Mouse (Mus musculus): ENCODE results near the gene Gas2l1. TPM values are rescaled to one million over a fixed set of nuclear protein-coding genes. Genes with fewer than 3 reads are reported as not detected.

The Gas2l1 gene
- polyA plus RNA-seq, 1 experiment = 69.3 TPM

- Histone ChIP-seq H3K4me3 (no peak overlapping the region), H3K4me2 (ENCODE audit: low read depth) (no peak overlapping the region), H3ac (ENCODE audit: control insufficient read depth, insufficient read length) (no peak overlapping the region), H3K27me3 (ENCODE audit: control insufficient read depth, insufficient read depth, insufficient read length) (no peaks in the 10 kb centered on the region), H3K36me3 (ENCODE audit: control insufficient read depth, insufficient read depth) (peaks cover 5% of the 10 kb centered on the region), H3K79me2 (ENCODE audit: control insufficient read depth, insufficient read depth) (no peaks in the 10 kb centered on the region)
- TF ChIP-seq TCF12 (IDR thresholded peaks at IDR 0.05; ENCODE audit: insufficient read depth, poor library complexity, severe bottlenecking) = no peak
- no peak for TF ChIP-seq MYOG (IDR thresholded peaks at IDR 0.05; ENCODE audit: control insufficient read depth in 1 of 3, insufficient read depth in 1 of 3, insufficient read length in 2 of 3, low read depth in 2 of 3)
- TF ChIP-seq REST (IDR thresholded peaks at IDR 0.05; ENCODE audit: insufficient read depth, insufficient read length) = no peak
- no peak for TF ChIP-seq TCF3 (IDR thresholded peaks at IDR 0.05; ENCODE audit: insufficient read length, low read depth)
- TF ChIP-seq POLR2AphosphoS2 (IDR thresholded peaks at IDR 0.05; ENCODE audit: insufficient read length, low read depth) = no peak
- no peak for TF ChIP-seq SRF (IDR thresholded peaks at IDR 0.05; ENCODE audit: control insufficient read depth, insufficient read length, low read depth)
- no peak for TF ChIP-seq CEBPB (IDR thresholded peaks at IDR 0.05; ENCODE audit: insufficient read depth, poor library complexity, severe bottlenecking)
- no peak for TF ChIP-seq MAX (IDR thresholded peaks at IDR 0.05; ENCODE audit: low read depth)
- TF ChIP-seq POLR2A (IDR thresholded peaks at IDR 0.05; ENCODE audit: insufficient read length, low read depth) = no peak
- no peak for TF ChIP-seq MYOD1 (IDR thresholded peaks at IDR 0.05; ENCODE audit: control insufficient read depth in 1 of 3, insufficient read length in 2 of 3, low read depth in 2 of 3)
- TF ChIP-seq USF1 (IDR thresholded peaks at IDR 0.05; ENCODE audit: low read depth) = no peak
- TF ChIP-seq E2F4 (IDR thresholded peaks at IDR 0.05; ENCODE audit: insufficient read depth) = no peak
These were observed 22.3 kb downstream of the Gas2l1 start for GRCm38 (mm10) chr11:5042645-5043381.

- Histone ChIP-seq H3K4me3 (no peak overlapping the region), H3K36me3 (ENCODE audit: control insufficient read depth, insufficient read depth) (peaks cover 11% of the 10 kb centered on the region), H3K27me3 (ENCODE audit: control insufficient read depth, insufficient read depth, insufficient read length) (no peaks in the 10 kb centered on the region), H3K79me2 (ENCODE audit: control insufficient read depth, insufficient read depth) (no peaks in the 10 kb centered on the region), H3K4me2 (ENCODE audit: low read depth) (no peak overlapping the region), H3ac (ENCODE audit: control insufficient read depth, insufficient read length) (no peak overlapping the region)
- TF ChIP-seq POLR2A (IDR thresholded peaks at IDR 0.05; ENCODE audit: insufficient read length, low read depth) (no peak), MAX (IDR thresholded peaks at IDR 0.05; ENCODE audit: low read depth) (no peak), MYOG (IDR thresholded peaks at IDR 0.05; ENCODE audit: control insufficient read depth in 1 of 3, insufficient read depth in 1 of 3, insufficient read length in 2 of 3, low read depth in 2 of 3) (no peak), MYOD1 (IDR thresholded peaks at IDR 0.05; ENCODE audit: control insufficient read depth in 1 of 3, insufficient read length in 2 of 3, low read depth in 2 of 3) (no peak), USF1 (IDR thresholded peaks at IDR 0.05; ENCODE audit: low read depth) (no peak), REST (IDR thresholded peaks at IDR 0.05; ENCODE audit: insufficient read depth, insufficient read length) (no peak), CEBPB (IDR thresholded peaks at IDR 0.05; ENCODE audit: insufficient read depth, poor library complexity, severe bottlenecking) (no peak), E2F4 (IDR thresholded peaks at IDR 0.05; ENCODE audit: insufficient read depth) (no peak), POLR2AphosphoS2 (IDR thresholded peaks at IDR 0.05; ENCODE audit: insufficient read length, low read depth) (no peak), TCF12 (IDR thresholded peaks at IDR 0.05; ENCODE audit: insufficient read depth, poor library complexity, severe bottlenecking) (no peak), TCF3 (IDR thresholded peaks at IDR 0.05; ENCODE audit: insufficient read length, low read depth) (no peak), SRF (IDR thresholded peaks at IDR 0.05; ENCODE audit: control insufficient read depth, insufficient read length, low read depth) (no peak)
These were observed 23.9 kb downstream of the Gas2l1 start for GRCm38 (mm10) chr11:5041144-5041780.

GRCm38 (mm10) chr11:5040585-5040984 is 24.5 kb downstream of the Gas2l1 start:
- Histone ChIP-seq H3K4me3 (no peak overlapping the region), H3K4me2 (ENCODE audit: low read depth) (no peak overlapping the region), H3K79me2 (ENCODE audit: control insufficient read depth, insufficient read depth) (no peaks in the 10 kb centered on the region), H3ac (ENCODE audit: control insufficient read depth, insufficient read length) (no peak overlapping the region), H3K36me3 (ENCODE audit: control insufficient read depth, insufficient read depth) (peaks cover 15% of the 10 kb centered on the region), H3K27me3 (ENCODE audit: control insufficient read depth, insufficient read depth, insufficient read length) (no peaks in the 10 kb centered on the region)
- TF ChIP-seq POLR2A (IDR thresholded peaks at IDR 0.05; ENCODE audit: insufficient read length, low read depth) (no peak), E2F4 (IDR thresholded peaks at IDR 0.05; ENCODE audit: insufficient read depth) (no peak), TCF3 (IDR thresholded peaks at IDR 0.05; ENCODE audit: insufficient read length, low read depth) (no peak), USF1 (IDR thresholded peaks at IDR 0.05; ENCODE audit: low read depth) (no peak), MAX (IDR thresholded peaks at IDR 0.05; ENCODE audit: low read depth) (no peak), POLR2AphosphoS2 (IDR thresholded peaks at IDR 0.05; ENCODE audit: insufficient read length, low read depth) (no peak), MYOD1 (IDR thresholded peaks at IDR 0.05; ENCODE audit: control insufficient read depth in 1 of 3, insufficient read length in 2 of 3, low read depth in 2 of 3) (no peak), SRF (IDR thresholded peaks at IDR 0.05; ENCODE audit: control insufficient read depth, insufficient read length, low read depth) (no peak), REST (IDR thresholded peaks at IDR 0.05; ENCODE audit: insufficient read depth, insufficient read length) (no peak), MYOG (IDR thresholded peaks at IDR 0.05; ENCODE audit: control insufficient read depth in 1 of 3, insufficient read depth in 1 of 3, insufficient read length in 2 of 3, low read depth in 2 of 3) (no peak), TCF12 (IDR thresholded peaks at IDR 0.05; ENCODE audit: insufficient read depth, poor library complexity, severe bottlenecking) (no peak)

GRCm38 (mm10) chr11:5037146-5037854 is 27.8 kb downstream of the Gas2l1 start:
- TF ChIP-seq MAX (IDR thresholded peaks at IDR 0.05; ENCODE audit: low read depth) (no peak), POLR2A (IDR thresholded peaks at IDR 0.05; ENCODE audit: insufficient read length, low read depth) (no peak), USF1 (IDR thresholded peaks at IDR 0.05; ENCODE audit: low read depth) (no peak), MYOD1 (IDR thresholded peaks at IDR 0.05; ENCODE audit: control insufficient read depth in 1 of 3, insufficient read length in 2 of 3, low read depth in 2 of 3) (no peak), E2F4 (IDR thresholded peaks at IDR 0.05; ENCODE audit: insufficient read depth) (no peak), SRF (IDR thresholded peaks at IDR 0.05; ENCODE audit: control insufficient read depth, insufficient read length, low read depth) (no peak), POLR2AphosphoS2 (IDR thresholded peaks at IDR 0.05; ENCODE audit: insufficient read length, low read depth) (no peak), REST (IDR thresholded peaks at IDR 0.05; ENCODE audit: insufficient read depth, insufficient read length) (no peak), TCF3 (IDR thresholded peaks at IDR 0.05; ENCODE audit: insufficient read length, low read depth) (no peak), TCF12 (IDR thresholded peaks at IDR 0.05; ENCODE audit: insufficient read depth, poor library complexity, severe bottlenecking) (no peak), MYOG (IDR thresholded peaks at IDR 0.05; ENCODE audit: control insufficient read depth in 1 of 3, insufficient read depth in 1 of 3, insufficient read length in 2 of 3, low read depth in 2 of 3) (no peak), CEBPB (IDR thresholded peaks at IDR 0.05; ENCODE audit: insufficient read depth, poor library complexity, severe bottlenecking) (no peak)
- Histone ChIP-seq H3K4me2 (ENCODE audit: low read depth) (no peak overlapping the region), H3K36me3 (ENCODE audit: control insufficient read depth, insufficient read depth) (peaks cover 24% of the 10 kb centered on the region), H3K27me3 (ENCODE audit: control insufficient read depth, insufficient read depth, insufficient read length) (no peaks in the 10 kb centered on the region), H3K79me2 (ENCODE audit: control insufficient read depth, insufficient read depth) (no peaks in the 10 kb centered on the region), H3ac (ENCODE audit: control insufficient read depth, insufficient read length) (no peak overlapping the region), H3K4me3 (no peak overlapping the region)

Measured in myocyte (in vitro differentiated cells).